Mouse (Mus musculus) kidney, postnatal 10 days (tissue): ENCODE measurements around the gene Tdrd9.
"Not testable (repeated sequence)": the region's sequence is repeated elsewhere in the genome, so short reads cannot be mapped to it uniquely, and the experiment has no call there.

Source experiments
- DNase-seq: peaks from one replicate; pipeline ENCODE4 v3.0.0; 2021; ENCODE audit warnings: mixed read lengths

Tdrd9 gene

GRCm38 (mm10) chr12:111971231-111971686 is at the start of gene Tdrd9:
Tdrd9 (plus strand) TSS chr12:111971559.
- no peak for DNase-seq

- no peak for DNase-seq
These were observed 48.2 kb upstream of the Tdrd9 start for GRCm38 (mm10) chr12:111923117-111923516.

GRCm38 (mm10) chr12:111927338-111927737 is 44.0 kb upstream of the Tdrd9 start:
- DNase-seq, result no peak

GRCm38 (mm10) chr12:111928411-111928966 is 42.9 kb upstream of the Tdrd9 start:
- DNase-seq, result no peak

- DNase-seq, result no peak
These were observed 39.8 kb upstream of the Tdrd9 start for GRCm38 (mm10) chr12:111931411-111932025.

- DNase-seq, result no peak
These were observed 38.8 kb upstream of the Tdrd9 start for GRCm38 (mm10) chr12:111932513-111932912.

- DNase-seq, result peak; percentile 70
These were observed 38.2 kb upstream of the Tdrd9 start for GRCm38 (mm10) chr12:111933032-111933704.

GRCm38 (mm10) chr12:111933971-111934370 is 37.4 kb upstream of the Tdrd9 start:
- DNase-seq, result no peak

GRCm38 (mm10) chr12:111936706-111937550 is 34.4 kb upstream of the Tdrd9 start:
- peak; percentile 94 for DNase-seq

- DNase-seq, result no peak
These were observed 32.7 kb upstream of the Tdrd9 start for GRCm38 (mm10) chr12:111938623-111939177.

GRCm38 (mm10) chr12:111943421-111944064 is 27.8 kb upstream of the Tdrd9 start:
- DNase-seq, result no peak

- DNase-seq, result not testable (repeated sequence)
These were observed 27.0 kb upstream of the Tdrd9 start for GRCm38 (mm10) chr12:111944065-111944987.

- peak; percentile 79 for DNase-seq
These were observed 26.2 kb upstream of the Tdrd9 start for GRCm38 (mm10) chr12:111945115-111945514.

GRCm38 (mm10) chr12:111945765-111946655 is 25.3 kb upstream of the Tdrd9 start:
- DNase-seq, result not testable (repeated sequence)

GRCm38 (mm10) chr12:111946716-111947115 is 24.6 kb upstream of the Tdrd9 start:
- peak; percentile 81 for DNase-seq

- no peak for DNase-seq
These were observed 20.9 kb upstream of the Tdrd9 start for GRCm38 (mm10) chr12:111950486-111950885.

GRCm38 (mm10) chr12:111951701-111952100 is 19.7 kb upstream of the Tdrd9 start:
- DNase-seq, result no peak

- DNase-seq, result no peak
These were observed 15.2 kb upstream of the Tdrd9 start for GRCm38 (mm10) chr12:111956173-111956572.

GRCm38 (mm10) chr12:111958101-111958865 is 13.1 kb upstream of the Tdrd9 start:
- DNase-seq, result peak; percentile 86
